Mouse (Mus musculus) heart, postnatal 25 days (tissue): ENCODE measurements around the gene Rbm34. TPM values are rescaled to one million over a fixed set of nuclear protein-coding genes. Genes with fewer than 3 reads are reported as not detected.

Experiments
- DNase-seq: peaks from one replicate; pipeline ENCODE4 v3.0.0; 2022; ENCODE audit warnings: low spot score
- intact Hi-C: fragments of 180-260 bp; cut with DNase I; formaldehyde crosslinking; loops from one replicate; pipeline ENCODE4 v1.15.1; 2025
- total RNA-seq, 2 experiments: library from RNA; stranded (reverse); gene quantifications; 2 replicates each; pipeline ENCODE4 v1.2.3; 2021

The Rbm34 gene
- total RNA-seq, 2 experiments from 2014 or later = 2.6 to 2.8 TPM

DNA sequence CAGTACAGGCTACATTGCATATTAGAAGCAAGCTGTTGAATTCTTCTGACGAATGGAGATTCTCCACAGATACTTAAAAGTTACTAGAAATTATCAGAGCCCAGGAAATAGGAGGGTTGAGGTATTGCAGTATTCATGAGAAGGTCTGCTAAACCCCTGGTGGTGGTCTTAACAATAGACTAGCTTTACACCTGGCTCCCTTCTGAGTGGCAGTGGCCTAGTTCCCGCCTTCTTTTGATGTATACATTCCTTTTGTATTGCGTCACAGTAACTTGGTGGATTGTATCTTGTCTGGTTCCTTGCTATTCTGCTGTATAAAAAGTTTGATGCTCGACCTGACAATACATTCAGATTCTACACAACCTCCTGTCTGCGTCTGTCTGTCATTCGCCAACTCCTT, 2.8 kb downstream of the Rbm34 start:
- intact Hi-C loops = no loop called here
- no peak for DNase-seq

GRCm38 (mm10) chr8:126965246-126965645, 5.6 kb downstream of the Rbm34 start:
- intact Hi-C loops = no loop called here
- DNase-seq = no peak

DNA sequence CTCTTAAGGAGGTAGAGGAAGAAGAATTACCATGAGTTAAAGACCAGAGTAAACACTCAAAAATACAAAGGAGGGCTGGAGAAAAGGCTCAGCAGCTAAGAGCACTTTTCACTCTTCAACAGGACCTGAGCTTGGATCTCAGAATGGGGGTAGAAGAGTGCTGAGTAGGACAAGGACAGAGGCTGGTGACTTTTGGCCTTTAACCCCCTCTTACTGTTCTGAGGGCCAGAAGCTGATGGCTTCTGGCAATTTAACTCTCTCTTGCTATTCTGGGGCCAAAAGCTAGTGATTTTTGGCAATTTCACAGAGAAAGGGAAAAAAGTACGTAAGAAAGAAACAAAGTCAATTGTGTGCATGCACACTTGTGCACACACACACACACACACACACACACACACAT, 8.0 kb downstream of the Rbm34 start:
- intact Hi-C loops = no loop called here
- DNase-seq = no peak

DNA sequence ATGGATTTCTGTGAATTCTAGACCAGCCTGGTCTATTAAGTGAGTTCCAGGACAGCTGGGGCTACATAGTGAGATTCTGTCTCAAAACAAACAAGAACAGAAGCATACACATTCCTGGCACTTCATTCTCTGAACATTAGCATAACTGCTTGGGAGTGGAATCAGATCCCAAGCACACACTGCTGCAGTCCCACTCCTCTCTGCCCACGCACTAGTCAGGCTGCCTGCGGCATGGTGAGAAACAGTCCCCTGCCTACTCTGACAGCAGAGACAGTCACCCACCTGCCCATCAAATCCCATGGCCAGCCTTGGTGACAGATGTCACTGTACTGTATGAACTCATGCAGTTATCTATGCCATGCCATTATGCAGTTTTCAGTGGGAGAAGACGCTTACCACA, 9.4 kb downstream of the Rbm34 start:
- DNase-seq = no peak
- intact Hi-C loops = no loop called here

- intact Hi-C loops = no loop called here
Measured at GRCm38 (mm10) chr8:126951900-126952636, 18.8 kb downstream of the Rbm34 start.

GRCm38 (mm10) chr8:126949527-126949926, 21.3 kb downstream of the Rbm34 start:
- DNase-seq = no peak
- intact Hi-C loops = loop anchor here (5.0 kb wide), 1 partner anchor 527 kb away; the partner anchor contains the start of gene Coa6

More at GRCm38 (mm10) chr8:126951900-126952636, 18.8 kb downstream of the Rbm34 start:
- no peak for DNase-seq

- intact Hi-C loops = loop anchor here (2.0 to 5.0 kb wide), 2 partner anchors 24 to 524 kb away; partner anchors contain the start of genes Coa6 and Rbm34
- DNase-seq = no peak
Measured at GRCm38 (mm10) chr8:126946444-126946843, 24.4 kb downstream of the Rbm34 start.

GRCm38 (mm10) chr8:126945730-126946163, 25.1 kb downstream of the Rbm34 start, which contains the start of gene Tomm20:
Tomm20 (minus strand) TSS chr8:126945844.
- DNase-seq = peak; percentile 94
- intact Hi-C loops = loop anchor here (2.0 to 5.0 kb wide), 2 partner anchors 25 to 523 kb away; partner anchors contain the start of genes Coa6 and Rbm34

GRCm38 (mm10) chr8:126944781-126945691, 25.8 kb downstream of the Rbm34 start:
- intact Hi-C loops = loop anchor here (5.0 kb wide), 1 partner anchor 523 kb away; the partner anchor contains the start of gene Coa6
- DNase-seq = no peak

- intact Hi-C loops = no loop called here
- DNase-seq = no peak
Measured at GRCm38 (mm10) chr8:126943565-126943964, 27.3 kb downstream of the Rbm34 start.

DNA sequence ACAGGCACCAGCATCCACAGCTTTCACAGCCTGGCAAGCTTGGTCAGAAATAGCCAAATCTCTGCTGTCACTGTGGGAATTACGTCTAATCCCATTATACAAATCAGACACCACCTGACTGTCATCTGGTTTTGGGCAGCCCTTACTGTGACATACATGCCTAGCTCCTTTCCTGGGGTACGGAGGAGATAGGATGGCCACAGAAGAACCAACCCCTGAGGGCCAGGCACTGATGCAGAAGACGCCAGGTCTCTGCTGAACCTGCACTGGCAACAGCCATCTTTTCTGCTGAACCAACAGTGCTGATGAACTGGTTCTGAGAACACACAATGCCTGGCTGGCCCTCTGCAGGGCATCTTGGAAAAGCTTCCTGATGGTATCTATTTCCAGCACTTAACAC, 33.5 kb downstream of the Rbm34 start:
- DNase-seq = no peak
- intact Hi-C loops = no loop called here

DNA sequence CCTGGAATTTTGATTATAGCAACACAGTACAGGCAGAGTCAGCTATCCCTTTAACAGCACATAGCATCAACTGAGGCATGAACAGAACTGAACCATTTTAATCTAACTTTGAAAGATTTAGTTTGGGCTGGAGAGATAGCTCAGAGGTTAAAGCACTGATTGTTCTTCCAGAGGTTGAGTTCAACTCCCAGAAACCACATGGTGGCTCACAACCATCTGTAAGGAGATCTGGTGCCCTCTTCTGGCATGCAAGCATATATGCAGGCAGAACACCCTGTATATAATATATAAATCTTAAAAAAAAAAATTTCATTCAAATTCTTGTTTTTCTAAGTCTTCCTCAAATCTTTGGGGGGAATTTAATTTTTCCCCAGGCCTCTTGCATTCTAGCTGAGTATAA, 34.9 kb downstream of the Rbm34 start:
- intact Hi-C loops = no loop called here
- DNase-seq = no peak

- intact Hi-C loops = no loop called here
- no peak for DNase-seq
Measured at GRCm38 (mm10) chr8:126935387-126935786, 35.5 kb downstream of the Rbm34 start.

- intact Hi-C loops = no loop called here
Measured at GRCm38 (mm10) chr8:126932656-126933055, 38.2 kb downstream of the Rbm34 start.

GRCm38 (mm10) chr8:126932249-126932648, 38.6 kb downstream of the Rbm34 start:
- intact Hi-C loops = no loop called here
- DNase-seq = no peak

More at GRCm38 (mm10) chr8:126932656-126933055, 38.2 kb downstream of the Rbm34 start:
- DNase-seq = no peak

DNA sequence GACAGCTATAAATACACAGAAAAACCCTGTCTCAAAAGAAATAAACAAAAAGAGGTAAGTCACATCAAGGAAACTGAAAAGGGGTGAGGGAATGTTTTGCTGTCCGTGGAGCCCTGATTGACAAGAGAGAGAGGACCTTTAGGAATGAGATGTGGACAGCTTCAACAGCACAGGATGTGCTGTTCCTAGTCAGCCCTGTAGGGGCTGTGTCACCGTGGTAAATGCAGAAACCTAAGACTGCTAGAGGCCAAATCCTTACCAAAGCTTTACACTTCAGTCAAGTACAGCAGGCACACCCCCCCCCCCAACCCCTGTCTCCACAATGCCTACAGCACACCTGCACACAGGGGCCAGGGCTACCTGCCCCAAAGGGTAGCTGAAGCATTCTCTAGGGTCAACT, 39.2 kb downstream of the Rbm34 start:
- no peak for DNase-seq
- intact Hi-C loops = loop anchor here (2.0 kb wide), 1 partner anchor 43 kb away; no protein-coding TSS in a partner anchor

- intact Hi-C loops = loop anchor here (2.0 kb wide), 1 partner anchor 45 kb away; no protein-coding TSS in a partner anchor
- DNase-seq = no peak
Measured at GRCm38 (mm10) chr8:126929607-126930161, 41.2 kb downstream of the Rbm34 start.

GRCm38 (mm10) chr8:126928755-126929505, 41.9 kb downstream of the Rbm34 start:
- no peak for DNase-seq
- intact Hi-C loops = no loop called here

DNA sequence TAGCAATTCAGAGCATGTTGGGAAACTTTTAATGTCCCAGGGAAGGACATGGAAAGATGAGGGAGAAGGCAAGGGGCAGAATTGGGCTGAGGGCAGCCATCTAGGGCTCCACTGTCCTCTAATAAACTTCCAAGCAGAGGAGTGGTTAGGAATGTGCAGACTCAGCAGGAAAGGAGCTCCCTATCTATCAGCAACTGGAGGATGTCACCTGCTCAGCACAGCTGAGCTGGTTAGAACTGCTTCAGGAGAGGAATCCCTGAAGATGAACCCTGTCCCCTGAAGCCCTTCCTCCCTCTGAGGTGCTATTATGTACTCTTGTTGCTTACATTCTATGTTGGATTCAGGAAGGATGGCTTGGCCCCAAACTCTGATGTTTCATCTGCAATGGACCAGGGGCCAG, 42.8 kb downstream of the Rbm34 start:
- intact Hi-C loops = no loop called here
- DNase-seq = no peak
